Mouse (Mus musculus): ENCODE data around the gene Cd151. TPM values are rescaled to one million over a fixed set of nuclear protein-coding genes. Genes with fewer than 3 reads are reported as not detected.

The Cd151 gene
- polyA plus RNA-seq, 1 experiment from 2014 or later = 23.0 TPM

- Histone ChIP-seq H3K27me3 (replicated peaks; ENCODE audit: control insufficient read depth, insufficient read depth, low read length) (peaks cover 32% of the 10 kb centered on the region), H3K36me3 (ENCODE audit: control insufficient read depth, insufficient read depth, low read length) (peaks cover 21% of the 10 kb centered on the region), H3K9me3 (ENCODE audit: control insufficient read depth, low read length) (no peaks in the 10 kb centered on the region), H3K4me3 (ENCODE audit: low read length) (peak overlapping the region; percentile 72), H3K9ac (ENCODE audit: low read depth, low read length) (peak overlapping the region; percentile 89), H3K4me1 (ENCODE audit: control insufficient read depth, insufficient read depth, low read depth, low read length) (peaks cover 39% of the 10 kb centered on the region), H3K27ac (ENCODE audit: low read depth, low read length) (peak overlapping the region; percentile 86), H3K4me2 (ENCODE audit: low read length) (peak overlapping the region; percentile 81)
- 25% methylated on average over 5 of the region's 5 CpGs for WGBS
- ATAC-seq = peak; percentile 10; the same call in 1 of the 2 replicates
These were observed 951 bp downstream of the Cd151 start for GRCm38 (mm10) chr7:141468164-141468521.

DNA sequence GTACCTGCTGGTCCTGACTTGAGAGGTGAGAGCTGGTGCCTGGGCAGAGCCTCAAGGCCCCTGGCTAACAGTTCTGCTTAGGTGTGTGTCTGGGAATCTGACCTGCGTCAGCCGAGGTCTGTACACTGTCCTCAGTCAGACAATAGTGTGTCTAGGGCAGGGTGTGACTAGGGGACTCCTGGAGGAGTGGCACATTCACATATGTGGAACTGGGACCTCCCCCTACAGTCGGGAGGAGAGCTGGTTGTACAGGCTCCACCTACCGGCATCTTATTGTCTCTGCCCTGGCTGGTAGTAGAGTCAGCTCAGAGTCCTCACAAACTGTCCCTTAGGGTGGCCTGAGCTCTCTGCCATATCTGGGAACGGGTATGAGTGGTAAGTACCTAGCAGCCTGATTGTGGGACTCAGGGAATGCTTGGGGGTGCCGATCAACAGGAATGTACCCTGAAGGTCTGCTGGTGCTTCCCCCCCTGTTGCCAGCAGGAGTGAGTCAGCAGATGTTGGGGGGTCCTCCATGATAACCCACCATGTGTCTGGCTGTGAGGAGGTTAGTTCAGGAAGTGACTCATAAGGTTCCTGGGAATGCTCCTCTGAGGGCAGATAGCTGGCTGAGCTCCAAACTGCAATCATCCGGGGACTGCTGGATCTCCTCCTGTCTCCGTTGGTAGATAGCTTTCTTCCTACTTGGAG lies 1.5 kb downstream of the Cd151 start:
- WGBS = 12% methylated on average over 8 of the region's 8 CpGs
- Histone ChIP-seq H3K9ac (ENCODE audit: low read depth, low read length) (peak overlapping the region; percentile 89), H3K4me2 (ENCODE audit: low read length) (peak overlapping the region; percentile 81), H3K27me3 (replicated peaks; ENCODE audit: control insufficient read depth, insufficient read depth, low read length) (peaks cover 27% of the 10 kb centered on the region), H3K36me3 (ENCODE audit: control insufficient read depth, insufficient read depth, low read length) (peaks cover 21% of the 10 kb centered on the region), H3K9me3 (ENCODE audit: control insufficient read depth, low read length) (no peaks in the 10 kb centered on the region), H3K4me1 (ENCODE audit: control insufficient read depth, insufficient read depth, low read depth, low read length) (peaks cover 44% of the 10 kb centered on the region), H3K27ac (ENCODE audit: low read depth, low read length) (peak overlapping the region; percentile 86), H3K4me3 (ENCODE audit: low read length) (peak overlapping the region; percentile 72)
- peak; percentile 76 for ATAC-seq

DNA sequence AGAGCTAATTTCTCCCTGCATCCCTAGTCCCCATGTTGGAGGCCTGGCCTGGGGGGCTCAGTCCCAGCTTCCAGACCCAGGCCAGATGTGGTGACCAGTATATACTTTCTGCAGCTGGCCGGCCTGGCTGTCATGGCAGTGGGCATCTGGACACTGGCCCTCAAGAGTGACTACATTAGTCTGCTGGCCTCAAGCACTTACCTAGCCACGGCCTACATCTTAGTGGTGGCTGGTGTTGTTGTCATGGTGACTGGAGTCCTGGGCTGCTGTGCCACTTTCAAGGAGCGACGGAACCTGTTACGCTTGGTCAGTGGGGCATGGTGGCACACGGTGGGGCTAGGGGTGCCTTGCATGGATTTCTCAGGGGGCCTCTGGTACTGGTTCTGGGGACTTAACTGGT lies 2.2 kb downstream of the Cd151 start:
- 65% methylated on average over 6 of the region's 6 CpGs for WGBS
- Histone ChIP-seq H3K36me3 (ENCODE audit: control insufficient read depth, insufficient read depth, low read length) (peaks cover 21% of the 10 kb centered on the region), H3K9me3 (ENCODE audit: control insufficient read depth, low read length) (no peaks in the 10 kb centered on the region), H3K4me2 (ENCODE audit: low read length) (peak overlapping the region; percentile 81), H3K9ac (ENCODE audit: low read depth, low read length) (peak overlapping the region; percentile 56), H3K27me3 (replicated peaks; ENCODE audit: control insufficient read depth, insufficient read depth, low read length) (peaks cover 20% of the 10 kb centered on the region), H3K4me1 (ENCODE audit: control insufficient read depth, insufficient read depth, low read depth, low read length) (peaks cover 51% of the 10 kb centered on the region), H3K27ac (ENCODE audit: low read depth, low read length) (peak overlapping the region; percentile 65; the same call in 1 of the 2 replicates), H3K4me3 (ENCODE audit: low read length) (peak overlapping the region; percentile 72; the same call in 1 of the 2 replicates)
- ATAC-seq = no peak

DNA sequence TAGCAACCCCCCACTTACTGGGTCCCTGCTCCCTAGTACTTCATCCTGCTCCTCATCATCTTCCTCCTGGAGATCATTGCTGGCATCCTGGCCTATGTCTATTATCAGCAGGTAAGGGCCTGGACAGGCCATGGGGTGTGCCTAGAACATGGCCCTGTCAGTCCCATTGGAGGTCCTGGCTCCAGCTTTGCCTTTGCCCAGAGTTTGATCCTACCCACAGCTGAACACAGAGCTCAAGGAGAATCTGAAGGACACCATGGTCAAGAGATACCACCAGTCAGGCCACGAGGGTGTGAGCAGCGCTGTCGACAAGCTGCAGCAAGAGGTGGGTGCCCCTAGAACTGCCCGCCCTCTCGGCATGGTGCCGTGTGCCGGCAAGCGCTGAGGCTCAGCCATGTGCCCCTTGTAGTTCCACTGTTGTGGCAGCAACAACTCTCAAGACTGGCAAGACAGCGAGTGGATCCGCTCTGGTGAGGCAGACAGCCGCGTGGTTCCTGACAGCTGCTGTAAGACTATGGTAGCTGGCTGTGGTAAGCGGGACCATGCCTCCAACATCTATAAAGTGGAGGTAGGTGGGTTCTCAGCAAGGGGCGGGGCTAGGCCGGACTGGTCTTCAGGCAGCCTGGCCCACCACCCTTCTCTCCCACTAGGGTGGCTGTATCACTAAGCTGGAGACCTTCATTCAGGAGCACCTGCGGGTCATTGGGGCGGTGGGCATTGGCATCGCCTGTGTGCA lies 2.9 kb downstream of the Cd151 start:
- 90% methylated on average over 18 of the region's 18 CpGs for WGBS
- H3K4me1 ChIP-seq (ENCODE audit: control insufficient read depth, insufficient read depth, low read depth, low read length) = peaks cover 45% of the 10 kb centered on the region
- H3K4me3 ChIP-seq (ENCODE audit: low read length) = no peak overlapping the region
- ATAC-seq = no peak
- no peaks in the 10 kb centered on the region for H3K9me3 ChIP-seq (ENCODE audit: control insufficient read depth, low read length)
- peaks cover 21% of the 10 kb centered on the region for H3K36me3 ChIP-seq (ENCODE audit: control insufficient read depth, insufficient read depth, low read length)
- H3K27me3 ChIP-seq (replicated peaks; ENCODE audit: control insufficient read depth, insufficient read depth, low read length) = peaks cover 13% of the 10 kb centered on the region
- no peak overlapping the region for H3K4me2 ChIP-seq (ENCODE audit: low read length)
- no peak overlapping the region for H3K9ac ChIP-seq (ENCODE audit: low read depth, low read length)
- H3K27ac ChIP-seq (ENCODE audit: low read depth, low read length) = no peak overlapping the region

DNA sequence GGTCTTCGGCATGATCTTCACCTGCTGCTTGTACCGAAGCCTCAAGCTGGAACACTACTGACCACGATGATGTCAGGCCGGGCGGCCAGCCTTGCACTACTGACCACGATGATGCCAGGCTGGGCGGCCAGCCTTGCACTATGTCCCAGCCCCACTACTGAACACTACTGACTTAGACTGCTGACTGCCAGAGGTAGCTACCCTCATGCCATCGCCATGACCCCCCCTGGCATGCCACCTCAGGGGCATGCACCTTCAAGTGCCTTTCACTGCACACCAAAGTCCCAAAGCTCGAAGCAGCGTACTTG lies 3.4 kb downstream of the Cd151 start:
- WGBS = 88% methylated on average over 10 of the region's 10 CpGs
- no peaks in the 10 kb centered on the region for H3K9me3 ChIP-seq (ENCODE audit: control insufficient read depth, low read length)
- no peak overlapping the region for H3K4me3 ChIP-seq (ENCODE audit: low read length)
- H3K4me2 ChIP-seq (ENCODE audit: low read length) = no peak overlapping the region
- no peak overlapping the region for H3K9ac ChIP-seq (ENCODE audit: low read depth, low read length)
- H3K4me1 ChIP-seq (ENCODE audit: control insufficient read depth, insufficient read depth, low read depth, low read length) = peaks cover 44% of the 10 kb centered on the region
- H3K27ac ChIP-seq (ENCODE audit: low read depth, low read length) = no peak overlapping the region
- ATAC-seq = no peak
- H3K36me3 ChIP-seq (ENCODE audit: control insufficient read depth, insufficient read depth, low read length) = peaks cover 21% of the 10 kb centered on the region
- H3K27me3 ChIP-seq (replicated peaks; ENCODE audit: control insufficient read depth, insufficient read depth, low read length) = peaks cover 8% of the 10 kb centered on the region

DNA sequence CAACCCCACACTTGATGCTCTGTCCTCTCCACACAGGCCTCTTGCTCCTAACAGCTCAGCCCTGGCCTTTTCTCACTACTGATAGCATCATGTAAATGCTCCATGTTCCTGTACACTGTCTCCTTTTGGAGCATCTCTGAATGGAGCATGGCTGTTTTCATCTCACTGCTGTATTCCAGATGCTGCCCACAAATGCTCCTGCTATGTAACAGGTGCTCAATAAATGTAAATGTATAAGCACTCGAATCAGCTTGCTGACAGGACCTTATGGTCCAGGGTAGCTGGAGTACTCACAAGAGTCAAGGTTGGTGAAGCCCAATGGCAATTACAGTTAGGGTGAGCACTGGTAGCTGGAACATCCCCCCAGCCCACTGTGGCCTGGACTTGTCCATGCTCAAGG lies 4.0 kb downstream of the Cd151 start:
- 82% methylated on average over 1 of the region's 1 CpGs for whole genome bisulfite sequencing

GRCm38 (mm10) chr7:141472226-141472625 lies 5.0 kb downstream of the Cd151 start:
- H3K9ac ChIP-seq (ENCODE audit: low read depth, low read length) = no peak overlapping the region
- no peak overlapping the region for H3K4me2 ChIP-seq (ENCODE audit: low read length)
- no peak for ATAC-seq
- no peak overlapping the region for H3K4me3 ChIP-seq (ENCODE audit: low read length)
- H3K27me3 ChIP-seq (replicated peaks; ENCODE audit: control insufficient read depth, insufficient read depth, low read length) = peaks cover 4% of the 10 kb centered on the region; the same call in 1 of the 2 replicates
- H3K9me3 ChIP-seq (ENCODE audit: control insufficient read depth, low read length) = no peaks in the 10 kb centered on the region
- 85% methylated on average over 6 of the region's 6 CpGs for whole genome bisulfite sequencing
- peaks cover 21% of the 10 kb centered on the region for H3K36me3 ChIP-seq (ENCODE audit: control insufficient read depth, insufficient read depth, low read length)
- H3K4me1 ChIP-seq (ENCODE audit: control insufficient read depth, insufficient read depth, low read depth, low read length) = peaks cover 50% of the 10 kb centered on the region
- no peak overlapping the region for H3K27ac ChIP-seq (ENCODE audit: low read depth, low read length)

More for the DNA sequence above, 4.0 kb downstream of the Cd151 start:
- Histone ChIP-seq H3K36me3 (ENCODE audit: control insufficient read depth, insufficient read depth, low read length) (peaks cover 21% of the 10 kb centered on the region), H3K4me3 (ENCODE audit: low read length) (no peak overlapping the region), H3K4me1 (ENCODE audit: control insufficient read depth, insufficient read depth, low read depth, low read length) (peaks cover 50% of the 10 kb centered on the region), H3K4me2 (ENCODE audit: low read length) (no peak overlapping the region), H3K9me3 (ENCODE audit: control insufficient read depth, low read length) (no peaks in the 10 kb centered on the region), H3K27ac (ENCODE audit: low read depth, low read length) (no peak overlapping the region), H3K9ac (ENCODE audit: low read depth, low read length) (no peak overlapping the region), H3K27me3 (replicated peaks; ENCODE audit: control insufficient read depth, insufficient read depth, low read length) (peaks cover 5% of the 10 kb centered on the region)
- ATAC-seq = no peak

DNA sequence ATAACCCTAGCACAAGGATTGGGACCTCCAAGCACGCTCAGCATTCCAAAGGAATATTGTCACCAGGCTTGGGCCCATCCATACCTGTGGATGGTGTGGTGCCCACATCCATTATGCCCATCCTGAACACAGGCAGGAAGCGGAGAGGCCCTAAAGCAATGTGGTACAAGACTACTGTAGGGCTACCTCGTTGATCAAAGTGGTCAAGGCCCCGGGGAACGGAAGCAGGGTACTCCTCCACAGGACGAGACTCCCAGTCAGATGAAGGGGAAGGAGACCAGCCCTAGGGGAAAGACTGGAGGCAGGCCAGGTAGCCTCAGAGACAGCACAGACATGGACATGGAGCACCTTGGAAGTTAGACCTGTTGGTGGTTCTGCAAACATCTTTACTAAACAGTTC lies 5.6 kb downstream of the Cd151 start:
- Histone ChIP-seq H3K27ac (ENCODE audit: low read depth, low read length) (no peak overlapping the region), H3K9ac (ENCODE audit: low read depth, low read length) (no peak overlapping the region), H3K4me1 (ENCODE audit: control insufficient read depth, insufficient read depth, low read depth, low read length) (peaks cover 48% of the 10 kb centered on the region), H3K36me3 (ENCODE audit: control insufficient read depth, insufficient read depth, low read length) (peaks cover 21% of the 10 kb centered on the region), H3K9me3 (ENCODE audit: control insufficient read depth, low read length) (no peaks in the 10 kb centered on the region), H3K4me2 (ENCODE audit: low read length) (no peak overlapping the region), H3K27me3 (replicated peaks; ENCODE audit: control insufficient read depth, insufficient read depth, low read length) (peaks cover 5% of the 10 kb centered on the region; the same call in 1 of the 2 replicates), H3K4me3 (ENCODE audit: low read length) (no peak overlapping the region)
- no peak for ATAC-seq
- WGBS = 86% methylated on average over 6 of the region's 6 CpGs

GRCm38 (mm10) chr7:141474160-141474559 lies 7.0 kb downstream of the Cd151 start:
- Histone ChIP-seq H3K4me1 (ENCODE audit: control insufficient read depth, insufficient read depth, low read depth, low read length) (peaks cover 35% of the 10 kb centered on the region), H3K27ac (ENCODE audit: low read depth, low read length) (no peak overlapping the region; the same call in 1 of the 2 replicates), H3K36me3 (ENCODE audit: control insufficient read depth, insufficient read depth, low read length) (peaks cover 21% of the 10 kb centered on the region), H3K9ac (ENCODE audit: low read depth, low read length) (peak overlapping the region; percentile 94), H3K4me2 (ENCODE audit: low read length) (peak overlapping the region; percentile 95), H3K27me3 (replicated peaks; ENCODE audit: control insufficient read depth, insufficient read depth, low read length) (peaks cover 5% of the 10 kb centered on the region; the same call in 1 of the 2 replicates), H3K9me3 (ENCODE audit: control insufficient read depth, low read length) (no peaks in the 10 kb centered on the region), H3K4me3 (ENCODE audit: low read length) (peak overlapping the region; percentile 66)
- 11% methylated on average over 5 of the region's 5 CpGs for WGBS
- ATAC-seq = no peak
